Mouse (Mus musculus) heart, adult 2 months (tissue): ENCODE data around the gene Zfp513.

Experiments
- CTCF ChIP-seq: fragments of 200-600 bp; IDR thresholded peaks from 2 replicates; pipeline ENCODE4 v1.8.1; 2022; ENCODE audit warnings: antibody characterized with exemption, mild to moderate bottlenecking, moderate library complexity
- POLR2A ChIP-seq: fragments of 200-500 bp; IDR thresholded peaks from 2 replicates; pipeline ENCODE4 v1.6.1; 2011; ENCODE audit warnings: mild to moderate bottlenecking, low read depth, low read length, control low read depth; ENCODE audit not compliant: insufficient read depth

GRCm38 (mm10) chr5:31198616-31199320 lies 3.3 kb downstream of the Zfp513 start:
- no peak for TF ChIP-seq CTCF
- TF ChIP-seq POLR2A: no peak
